Mouse (Mus musculus) liver, postnatal 0 days (tissue): ENCODE measurements around the gene Myo5a. TPM values are rescaled to one million over a fixed set of nuclear protein-coding genes. Genes with fewer than 3 reads are reported as not detected.
A peak's percentile ranks its signal among the peaks of the same experiment; 100 is the strongest.

ENCODE experiments used
- ATAC-seq: fragments of 200-750 bp; cut with Nextera tagmentation; 2 replicates; pipeline ENCODE4 v1.8.0; 2017; ENCODE audit warnings: mild to moderate bottlenecking, moderate library complexity
- DNase-seq: peaks from one replicate; pipeline ENCODE4 v3.0.0-alpha.2; 2016
- H3K27ac ChIP-seq: fragments of 300-500 bp; sonication (generic); 2 replicates; pipeline ENCODE4 v1.5.1; 2014; ENCODE audit warnings: antibody characterized with exemption, moderate library complexity, mild to moderate bottlenecking, low read depth
- H3K27me3 ChIP-seq: fragments of 300-500 bp; sonication (generic); 2 replicates; pipeline ENCODE4 v1.6.1; 2014; ENCODE audit warnings: low read length, control low read depth, mixed read lengths; ENCODE audit not compliant: insufficient read depth
- H3K36me3 ChIP-seq: fragments of 300-500 bp; sonication (generic); replicated peaks from 2 replicates; pipeline ENCODE4 v1.6.1; 2014; ENCODE audit warnings: mild to moderate bottlenecking, control low read depth, low read length, moderate library complexity, mixed read lengths; ENCODE audit not compliant: insufficient read depth
- H3K4me1 ChIP-seq: fragments of 300-500 bp; sonication (generic); 2 replicates; pipeline ENCODE4 v1.6.1; 2014; ENCODE audit warnings: antibody characterized with exemption, mild to moderate bottlenecking, control low read depth; ENCODE audit not compliant: insufficient read depth
- H3K4me2 ChIP-seq: fragments of 300-500 bp; sonication (generic); 2 replicates; pipeline ENCODE4 v1.6.1; 2014; ENCODE audit warnings: low read depth, mild to moderate bottlenecking, low read length, moderate library complexity, mixed read lengths
- H3K4me3 ChIP-seq: fragments of 300-500 bp; sonication (generic); 2 replicates; pipeline ENCODE4 v1.5.1; 2014; ENCODE audit warnings: low read depth, low read length
- H3K9ac ChIP-seq: fragments of 300-500 bp; sonication (generic); replicated peaks from 2 replicates; pipeline ENCODE4 v1.6.1; 2014; ENCODE audit warnings: mild to moderate bottlenecking, moderate library complexity
- H3K9me3 ChIP-seq: fragments of 300-500 bp; sonication (generic); 2 replicates; pipeline ENCODE4 v1.6.1; 2016; ENCODE audit warnings: mild to moderate bottlenecking, control low read depth, low read length, mixed read lengths
- CTCF ChIP-seq: sonication (generic); IDR thresholded peaks from 2 replicates; pipeline ENCODE4 v1.5.1; 2016; ENCODE audit warnings: antibody characterized with exemption, low read depth
- EP300 ChIP-seq: IDR thresholded peaks from 2 replicates; pipeline ENCODE4 v1.6.1; 2016; ENCODE audit warnings: antibody characterized with exemption, low read depth, mild to moderate bottlenecking
- WGBS: fragments of 180-500 bp; shearing (Covaris S2); extraction: QIAGEN DNeasy Blood & Tissue Kit; methylation state at CpG from one replicate; pipeline ENCODE4 v1.1.7; 2014; ENCODE audit not compliant: insufficient replicate concordance; 5-methylcytosine and 5-hydroxymethylcytosine counted together
- polyA plus RNA-seq: library from polyadenylated mRNA; unstranded; fragments of >200 nt; fragmentation: Nextera tagmentation; extraction: Ambion mirVana; gene quantifications from 2 replicates; pipeline ENCODE4 v1.2.1, GENCODE M21; 2015

Myo5a gene
- polyA plus RNA-seq, 1 experiment from 2014 or later, result 1.3 TPM

DNA sequence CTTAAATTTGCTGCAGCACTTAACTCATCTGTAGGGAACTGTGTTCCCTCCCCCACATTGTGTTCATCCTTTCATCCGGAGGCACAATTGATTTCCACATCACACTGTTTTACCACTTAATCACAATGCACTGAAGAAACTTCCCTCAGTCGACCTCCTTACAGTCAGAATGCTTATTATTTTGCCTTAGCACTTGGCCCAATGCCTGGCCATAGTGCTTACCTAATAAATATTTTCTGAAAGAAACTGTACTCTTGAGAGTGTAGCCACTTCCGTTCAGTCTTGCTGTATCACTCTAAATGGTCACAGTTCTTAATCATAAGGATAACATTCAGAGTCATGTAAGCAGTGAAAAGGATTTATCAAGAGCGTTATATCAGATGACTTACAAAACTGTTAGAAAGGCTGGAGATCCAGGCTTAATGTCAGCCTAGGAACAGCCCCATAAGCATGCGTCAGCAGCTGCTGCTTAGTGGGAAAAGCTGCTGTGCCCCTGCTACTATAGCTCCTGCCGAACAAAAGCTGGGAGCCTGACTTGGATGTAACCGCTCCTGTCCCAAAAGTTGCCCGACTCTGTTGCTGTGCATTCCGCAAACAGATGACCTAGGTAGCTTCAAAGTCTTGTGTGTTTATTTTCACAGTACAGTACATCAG, 6.0 kb upstream of the Myo5a start:
- 73% methylated on average over 9 of the region's 9 CpGs for WGBS
- ATAC-seq, result no peak
- TF ChIP-seq EP300 (no peak), CTCF (no peak)
- Histone ChIP-seq H3K27ac (no peak overlapping the region), H3K4me2 (no peak overlapping the region), H3K27me3 (peaks cover under 1% of the 10 kb centered on the region; the same call in 1 of the 2 replicates), H3K4me3 (no peak overlapping the region), H3K4me1 (no peaks in the 10 kb centered on the region), H3K36me3 (no peaks in the 10 kb centered on the region), H3K9me3 (no peaks in the 10 kb centered on the region), H3K9ac (no peak overlapping the region)
- DNase-seq, result no peak

DNA sequence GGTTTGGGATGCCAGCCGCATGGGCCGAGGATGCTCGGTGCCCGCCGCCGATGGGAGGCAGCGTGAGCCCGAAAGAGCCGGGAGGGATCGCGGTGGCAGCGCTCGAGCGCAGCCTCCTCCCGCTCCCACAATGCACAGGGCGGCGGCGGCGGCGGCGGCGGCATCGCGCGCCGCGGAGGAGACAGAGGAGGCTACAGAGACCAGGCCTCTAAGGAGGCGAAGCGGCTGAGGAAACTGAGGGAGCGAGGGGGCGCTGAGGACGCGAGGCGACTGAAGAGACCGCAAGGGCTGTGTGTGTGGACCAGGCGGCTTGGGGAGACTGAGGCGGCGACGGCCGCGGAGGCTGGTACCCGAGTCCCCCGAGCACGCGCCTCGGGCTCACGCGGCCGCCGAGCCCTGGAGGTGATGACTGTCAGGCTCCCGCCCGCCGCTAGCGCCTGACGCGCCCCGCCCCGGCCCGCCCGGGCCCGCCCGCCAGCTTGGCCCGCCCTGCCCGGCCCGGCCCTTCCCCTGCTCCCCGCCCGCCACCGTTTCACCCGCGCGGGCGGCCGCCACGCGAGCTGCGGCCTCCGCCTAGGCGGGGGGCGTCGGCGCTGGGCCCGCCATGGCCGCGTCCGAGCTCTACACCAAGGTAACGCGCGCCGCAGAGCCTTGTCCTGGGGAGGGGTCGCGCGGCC, 352 bp downstream of the Myo5a start:
- DNase-seq, result peak; percentile 80
- ATAC-seq, result peak; percentile 96
- Histone ChIP-seq H3K4me1 (peaks cover 10% of the 10 kb centered on the region), H3K4me2 (peak overlapping the region; percentile 82), H3K9ac (peak overlapping the region; percentile 51), H3K9me3 (no peaks in the 10 kb centered on the region), H3K27me3 (peaks cover 18% of the 10 kb centered on the region), H3K4me3 (peak overlapping the region; percentile 53), H3K36me3 (no peaks in the 10 kb centered on the region), H3K27ac (peak overlapping the region; percentile 63)
- TF ChIP-seq CTCF, result no peak
- no peak for TF ChIP-seq EP300
- 1% methylated on average over 37 of the region's 92 CpGs for WGBS

DNA sequence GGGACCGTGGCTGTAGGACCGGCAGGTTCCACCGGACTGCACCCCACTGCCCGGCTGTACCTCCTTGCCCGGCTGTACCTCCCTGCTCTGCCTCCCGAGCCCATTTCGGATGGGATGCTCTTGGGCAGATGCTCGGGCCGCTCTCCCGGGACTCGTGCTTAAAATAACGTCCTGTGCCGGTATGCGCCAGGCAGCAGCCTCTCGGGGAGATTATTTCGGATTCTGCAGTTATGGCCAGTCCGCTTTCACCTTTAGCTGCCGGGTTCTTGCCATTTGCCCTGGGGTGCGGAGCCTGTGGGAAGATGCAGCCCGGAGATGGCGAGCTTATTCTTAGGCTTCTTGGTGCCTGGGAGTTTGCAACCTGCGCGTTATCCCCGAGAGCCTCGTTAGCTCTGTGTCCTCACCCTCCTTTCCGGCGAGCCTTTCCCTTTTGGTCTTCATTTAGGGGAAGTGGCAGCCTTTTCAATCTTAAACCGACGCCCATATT, 934 bp downstream of the Myo5a start:
- H3K4me3 ChIP-seq, result peak overlapping the region; percentile 53
- H3K36me3 ChIP-seq, result no peaks in the 10 kb centered on the region
- H3K27me3 ChIP-seq, result peaks cover 18% of the 10 kb centered on the region
- peak; percentile 30 for DNase-seq
- peak overlapping the region; percentile 82 for H3K4me2 ChIP-seq
- H3K9ac ChIP-seq, result peak overlapping the region; percentile 51
- peak; percentile 4; the same call in 1 of the 2 replicates for ATAC-seq
- TF ChIP-seq EP300, result no peak
- TF ChIP-seq CTCF, result no peak
- H3K27ac ChIP-seq, result peak overlapping the region; percentile 44
- no peaks in the 10 kb centered on the region for H3K9me3 ChIP-seq
- peaks cover 10% of the 10 kb centered on the region for H3K4me1 ChIP-seq
- 1% methylated on average over 28 of the region's 29 CpGs for WGBS

DNA sequence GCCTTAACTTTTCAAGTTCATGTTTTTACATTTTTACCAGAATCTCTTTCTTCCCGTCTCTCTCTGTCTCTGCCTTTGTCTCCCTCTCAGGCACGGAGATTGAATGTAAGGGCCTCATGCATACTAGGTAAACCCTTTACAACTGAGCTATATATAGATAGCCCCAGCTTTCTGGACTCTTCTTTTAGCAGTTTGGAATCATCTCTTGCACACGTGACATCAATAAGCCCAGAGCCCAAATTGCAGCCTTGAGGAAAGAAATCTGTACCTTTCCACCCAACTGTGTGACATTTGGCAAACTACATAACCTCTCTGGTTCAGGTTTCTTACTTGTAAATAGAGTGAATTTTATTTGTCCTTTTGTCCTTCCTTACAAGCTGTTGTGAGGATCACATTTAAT, 1.5 kb downstream of the Myo5a start:
- DNase-seq (no peak), ATAC-seq (no peak)
- Histone ChIP-seq H3K36me3 (no peaks in the 10 kb centered on the region), H3K4me3 (peak overlapping the region; percentile 53), H3K4me2 (peak overlapping the region; percentile 82), H3K4me1 (peaks cover 10% of the 10 kb centered on the region), H3K27me3 (peaks cover 18% of the 10 kb centered on the region), H3K27ac (0 out of 2 replicates have a peak overlapping the region, but pooled peaks have one; percentile 29), H3K9me3 (no peaks in the 10 kb centered on the region), H3K9ac (no peak overlapping the region)
- TF ChIP-seq CTCF (no peak), EP300 (no peak)
- WGBS, result 43% methylated on average over 3 of the region's 3 CpGs

DNA sequence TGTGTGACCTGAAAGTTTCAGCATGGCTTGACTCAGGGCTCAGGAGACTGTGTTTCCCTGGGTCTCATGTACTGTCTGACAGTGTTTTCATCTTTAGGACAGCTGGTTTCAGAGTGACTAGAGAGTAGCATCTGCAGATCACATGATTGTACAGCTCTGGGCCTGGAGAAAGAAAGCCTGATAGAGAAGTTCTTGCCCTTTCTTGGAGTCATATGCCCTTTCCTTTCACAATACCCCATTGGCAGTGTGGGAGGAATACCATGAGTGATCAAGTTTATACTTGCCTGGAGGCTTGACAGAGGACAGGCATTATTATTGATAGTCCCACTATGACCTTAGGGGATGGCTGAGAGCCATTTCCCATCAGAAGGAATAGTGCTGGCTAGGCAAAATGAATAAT, 6.4 kb downstream of the Myo5a start:
- no peaks in the 10 kb centered on the region for H3K9me3 ChIP-seq
- ATAC-seq, result no peak
- H3K4me2 ChIP-seq, result no peak overlapping the region
- no peaks in the 10 kb centered on the region; the same call in none of the 2 replicates for H3K27me3 ChIP-seq
- H3K4me1 ChIP-seq, result no peaks in the 10 kb centered on the region
- H3K4me3 ChIP-seq, result no peak overlapping the region
- H3K9ac ChIP-seq, result no peak overlapping the region
- H3K36me3 ChIP-seq, result no peaks in the 10 kb centered on the region
- TF ChIP-seq CTCF (no peak), EP300 (no peak)
- no peak overlapping the region for H3K27ac ChIP-seq
- DNase-seq, result no peak

DNA sequence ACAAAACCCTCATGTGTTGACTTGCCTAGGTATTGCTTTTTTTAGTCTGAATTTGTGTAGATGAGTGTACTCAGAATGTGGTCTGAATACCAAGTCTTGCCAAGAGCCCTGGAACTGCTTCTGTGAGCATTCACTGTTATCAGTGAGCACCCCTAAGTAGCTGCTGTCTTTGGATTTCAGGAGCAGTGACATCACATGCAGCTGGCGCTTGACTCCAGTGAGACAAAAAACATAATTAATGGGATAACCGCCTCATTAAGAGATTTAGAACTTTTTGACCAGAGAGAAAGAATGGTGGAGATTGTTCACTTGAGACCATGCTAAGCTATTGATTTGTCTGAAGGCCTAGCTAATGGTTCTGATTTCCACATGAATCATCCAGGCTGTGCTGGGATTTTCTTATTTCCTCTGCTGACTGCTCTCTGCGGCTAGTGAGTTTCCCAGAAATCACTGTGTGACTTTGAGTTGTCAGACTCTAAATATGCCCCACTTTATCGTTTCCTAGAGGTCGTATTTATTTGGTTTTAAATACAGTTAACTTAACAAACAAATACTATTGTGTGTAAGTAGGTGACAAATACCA, 14.5 kb downstream of the Myo5a start:
- H3K9me3 ChIP-seq, result no peaks in the 10 kb centered on the region
- DNase-seq (no peak), ATAC-seq (no peak)
- TF ChIP-seq EP300 (no peak), CTCF (no peak)
- no peak overlapping the region for H3K27ac ChIP-seq
- H3K27me3 ChIP-seq, result no peaks in the 10 kb centered on the region
- 61% methylated on average over 5 of the region's 5 CpGs for WGBS
- no peak overlapping the region for H3K4me3 ChIP-seq
- H3K4me2 ChIP-seq, result no peak overlapping the region
- no peaks in the 10 kb centered on the region for H3K4me1 ChIP-seq
- no peaks in the 10 kb centered on the region for H3K36me3 ChIP-seq
- no peak overlapping the region for H3K9ac ChIP-seq
